Mouse (Mus musculus): ENCODE data around the gene Ntpcr. TPM values are rescaled to one million over a fixed set of nuclear protein-coding genes. Genes with fewer than 3 reads are reported as not detected.

Gene Ntpcr
- total RNA-seq (2023) = 9.5 and 12.9 TPM in 2 replicates

GRCm38 (mm10) chr8:125729746-125730145 is at the start of gene Ntpcr:
Gene Ntpcr, plus strand, starts transcription at chr8:125729963.

Other genes starting within 250 kb of the Ntpcr start
- gene Sipa1l2, start 160.2 kb upstream of the Ntpcr start, total RNA-seq (2023) = 48.3 and 79.0 TPM in 2 replicates
- 1.8 and 1.9 TPM in 2 replicates for gene Map10, start 60.1 kb upstream of the Ntpcr start, total RNA-seq (2023)
- gene Pcnx2, start 168.4 kb downstream of the Ntpcr start, total RNA-seq (2023) = not detected in 2 replicates
- gene Map3k21, start 180.5 kb downstream of the Ntpcr start, total RNA-seq (2023) = not detected in 2 replicates